Mouse (Mus musculus) lung, embryonic 16.5 days (tissue): ENCODE data around the gene Trappc10. TPM values are rescaled to one million over a fixed set of nuclear protein-coding genes. Genes with fewer than 3 reads are reported as not detected.

Experiments used
- polyA plus RNA-seq: library from polyadenylated mRNA; unstranded; fragments of >200 nt; fragmentation: Nextera tagmentation; extraction: Ambion mirVana; gene quantifications from 2 replicates; pipeline ENCODE4 v1.2.1, GENCODE M21; 2015

Gene Trappc10
- polyA plus RNA-seq, 1 experiment from 2014 or later, result 7.9 TPM

Other genes starting within 250 kb of the Trappc10 start
- gene Pfkl, start 234.6 kb downstream of the Trappc10 start, polyA plus RNA-seq, result 158 and 164 TPM in 2 replicates
- gene Dnmt3l, start 202.7 kb downstream of the Trappc10 start, polyA plus RNA-seq, result 0.65 and 1.6 TPM in 2 replicates
- 2.2 and 2.3 TPM in 2 replicates for gene Aire, start 201.0 kb downstream of the Trappc10 start, polyA plus RNA-seq
- 9.5 and 10.2 TPM in 2 replicates for gene Icosl, start 175.3 kb downstream of the Trappc10 start, polyA plus RNA-seq
- gene D10Jhu81e, start 74.9 kb downstream of the Trappc10 start, polyA plus RNA-seq, result 35.8 and 36.5 TPM in 2 replicates
- 16.5 and 17.0 TPM in 2 replicates for gene Pwp2, start 59.5 kb downstream of the Trappc10 start, polyA plus RNA-seq
- 28.2 and 33.9 TPM in 2 replicates for gene Agpat3, start 107.8 kb upstream of the Trappc10 start, polyA plus RNA-seq
- 263 and 274 TPM in 2 replicates for gene Rrp1, start 168.4 kb upstream of the Trappc10 start, polyA plus RNA-seq
- gene Cstb, start 181.0 kb upstream of the Trappc10 start, polyA plus RNA-seq, result 240 and 270 TPM in 2 replicates
- 7.3 and 8.0 TPM in 2 replicates for gene Pdxk, start 220.3 kb upstream of the Trappc10 start, polyA plus RNA-seq